Mouse (Mus musculus): ENCODE data around the gene Acap2.

- TF ChIP-seq GATA1 (IDR thresholded peaks at IDR 0.05; ENCODE audit: borderline replicate concordance, low read length) (no peak), FLI1 (IDR thresholded peaks at IDR 0.05; ENCODE audit: low read length) (no peak)
Measured at GRCm38 (mm10) chr16:31172229-31172628, 28.8 kb downstream of the Acap2 start.

Data from megakaryocyte, embryonic 14.5 days (primary cell).